Mouse (Mus musculus): ENCODE data around the gene Gm28047. TPM values are rescaled to one million over a fixed set of nuclear protein-coding genes. Genes with fewer than 3 reads are reported as not detected.

Gm28047 gene
- total and polyA plus RNA-seq, 2 experiments from 2014 or later, result 0.74 TPM; not detected in 1

DNA sequence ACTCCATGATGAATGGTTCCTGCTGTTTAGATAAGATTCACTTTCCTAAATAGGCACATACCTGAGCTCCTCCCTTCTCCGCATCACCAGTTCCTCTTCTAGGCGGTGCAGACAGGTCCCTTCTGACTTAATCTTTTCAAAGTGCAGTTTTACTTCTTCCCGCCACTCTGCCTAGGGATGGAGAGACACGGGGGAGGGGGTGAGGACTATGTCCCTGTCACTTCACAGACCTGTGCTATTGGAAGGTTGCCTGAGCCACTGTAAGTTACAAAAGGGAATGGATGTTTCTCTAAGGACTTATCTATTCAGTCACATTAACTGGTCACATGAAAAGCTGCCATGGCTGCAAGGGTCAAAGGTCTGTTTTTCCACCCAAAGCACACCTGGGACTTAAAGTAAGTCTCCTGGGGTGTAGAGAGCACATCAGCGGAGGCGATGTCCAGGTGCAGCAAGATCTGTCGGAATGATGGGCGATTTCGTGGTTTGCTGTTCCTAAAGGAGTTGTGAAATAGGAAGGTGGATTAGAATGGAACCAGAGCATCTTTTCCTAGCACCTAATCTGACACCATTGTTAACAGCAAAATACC, 122.5 kb downstream of the Gm28047 start:
- H3K9ac ChIP-seq, result no peak overlapping the region
- H3K9me3 ChIP-seq (ENCODE audit: low read length), result no peaks in the 10 kb centered on the region
- no peak for DNase-seq
- no peaks in the 10 kb centered on the region for H3K27me3 ChIP-seq (ENCODE audit: insufficient read depth, low read length)
- TF ChIP-seq CTCF (IDR thresholded peaks at IDR 0.05; ENCODE audit: low read depth), result no peak
- peaks cover 86% of the 10 kb centered on the region for H3K36me3 ChIP-seq (ENCODE audit: insufficient read depth)
- H3K4me2 ChIP-seq (ENCODE audit: low read depth), result no peak overlapping the region
- 80% methylated on average over 9 of the region's 9 CpGs for WGBS
- no peak for ATAC-seq
- H3K4me3 ChIP-seq (ENCODE audit: low read depth, low read length), result no peak overlapping the region
- no peak overlapping the region for H3K27ac ChIP-seq (ENCODE audit: low read depth, low read length)
- H3K4me1 ChIP-seq (ENCODE audit: insufficient read depth), result no peaks in the 10 kb centered on the region

DNA sequence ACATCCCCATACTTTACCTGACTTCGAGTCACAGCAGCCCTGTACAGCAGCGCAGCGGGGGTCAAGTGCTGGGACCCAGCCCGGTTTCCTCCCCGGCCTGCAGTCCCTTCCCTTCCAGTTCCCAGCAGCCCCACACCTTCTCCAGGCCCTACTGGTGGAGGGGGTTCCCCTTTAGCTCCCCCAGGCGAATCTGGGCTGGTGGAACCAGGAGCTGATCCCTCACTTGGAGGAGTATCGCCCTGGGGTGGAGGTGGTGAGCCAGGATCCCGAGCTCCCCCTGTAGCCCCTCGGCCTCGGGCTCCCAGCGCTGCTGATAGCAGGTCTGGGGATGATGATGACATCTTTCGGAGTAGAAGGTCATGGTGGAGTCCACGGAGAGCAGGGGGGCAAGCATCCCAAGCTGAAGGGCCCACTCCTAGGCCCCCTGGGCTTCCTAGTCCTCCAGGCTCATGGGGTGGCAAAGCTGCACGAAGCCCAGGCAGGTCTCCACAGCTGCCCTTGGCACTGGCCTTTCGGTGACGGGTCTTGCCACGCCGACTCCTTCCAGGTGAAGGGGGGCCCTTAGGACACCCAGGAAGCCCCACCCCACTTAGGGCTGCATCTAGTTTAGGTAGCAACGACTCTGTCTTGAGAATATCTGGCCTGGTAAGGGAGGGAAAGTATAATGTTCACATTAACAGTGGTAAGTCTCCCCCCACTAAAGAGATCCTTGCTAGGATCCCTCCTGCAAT, 123.6 kb downstream of the Gm28047 start:
- Histone ChIP-seq H3K4me1 (ENCODE audit: insufficient read depth) (no peaks in the 10 kb centered on the region), H3K9ac (no peak overlapping the region), H3K9me3 (ENCODE audit: low read length) (no peaks in the 10 kb centered on the region), H3K4me3 (ENCODE audit: low read depth, low read length) (no peak overlapping the region), H3K27ac (ENCODE audit: low read depth, low read length) (no peak overlapping the region), H3K36me3 (ENCODE audit: insufficient read depth) (peaks cover 86% of the 10 kb centered on the region), H3K4me2 (ENCODE audit: low read depth) (no peak overlapping the region), H3K27me3 (ENCODE audit: insufficient read depth, low read length) (no peaks in the 10 kb centered on the region)
- 90% methylated on average over 19 of the region's 19 CpGs for WGBS
- peak; percentile 21; the same call in 1 of the 2 replicates for ATAC-seq
- DNase-seq, result no peak
- TF ChIP-seq CTCF (IDR thresholded peaks at IDR 0.05; ENCODE audit: low read depth), result no peak

DNA sequence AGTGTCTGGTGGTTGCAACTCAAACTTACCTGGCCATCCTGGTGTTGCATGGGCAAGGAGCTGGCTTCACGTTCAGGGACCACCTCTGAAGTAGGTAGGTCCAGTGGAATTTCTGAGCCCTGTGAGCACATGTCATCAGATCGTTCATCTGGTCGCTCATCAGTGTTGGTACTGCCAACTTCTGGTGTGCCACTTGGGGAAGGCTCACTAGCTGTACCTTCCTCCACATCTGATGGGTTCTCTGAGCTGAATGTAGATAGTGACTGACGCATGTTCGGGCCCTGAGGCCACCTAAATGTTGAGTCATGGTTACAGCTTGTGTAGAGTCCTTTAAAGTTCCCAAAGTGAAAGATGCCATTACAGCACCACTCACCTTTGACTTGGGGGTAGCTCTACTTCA, 124.4 kb downstream of the Gm28047 start:
- H3K36me3 ChIP-seq (ENCODE audit: insufficient read depth), result peaks cover 84% of the 10 kb centered on the region
- no peak for TF ChIP-seq CTCF (IDR thresholded peaks at IDR 0.05; ENCODE audit: low read depth)

DNA sequence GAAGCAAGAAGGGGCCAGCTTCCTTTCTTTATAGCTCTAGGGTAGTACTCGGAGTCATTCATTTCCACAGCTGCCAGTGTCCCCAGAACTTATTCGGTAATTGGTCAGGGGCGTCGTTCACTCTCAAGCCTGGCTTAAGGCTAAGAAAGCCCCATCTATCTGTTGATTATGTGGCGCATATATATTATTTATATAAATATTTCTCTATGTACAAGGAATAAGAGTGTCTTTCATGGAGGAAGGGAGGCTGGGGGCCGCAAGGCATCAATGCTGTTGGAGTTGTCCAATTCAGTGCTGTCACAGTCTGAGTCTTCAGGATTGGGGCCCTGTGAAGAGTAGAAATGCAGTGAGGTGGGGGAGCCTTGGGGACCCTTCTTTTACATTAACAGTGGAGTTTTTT, 125.0 kb downstream of the Gm28047 start:
- H3K4me3 ChIP-seq (ENCODE audit: low read depth, low read length), result no peak overlapping the region
- H3K36me3 ChIP-seq (ENCODE audit: insufficient read depth), result peaks cover 84% of the 10 kb centered on the region
- H3K27me3 ChIP-seq (ENCODE audit: insufficient read depth, low read length), result no peaks in the 10 kb centered on the region
- no peak overlapping the region for H3K9ac ChIP-seq
- no peak for TF ChIP-seq CTCF (IDR thresholded peaks at IDR 0.05; ENCODE audit: low read depth)
- ATAC-seq, result no peak
- H3K4me2 ChIP-seq (ENCODE audit: low read depth), result no peak overlapping the region
- no peaks in the 10 kb centered on the region for H3K9me3 ChIP-seq (ENCODE audit: low read length)
- H3K4me1 ChIP-seq (ENCODE audit: insufficient read depth), result no peaks in the 10 kb centered on the region
- WGBS, result 91% methylated on average over 6 of the region's 6 CpGs
- no peak overlapping the region for H3K27ac ChIP-seq (ENCODE audit: low read depth, low read length)
- no peak for DNase-seq

More for the DNA sequence above, 124.4 kb downstream of the Gm28047 start:
- Histone ChIP-seq H3K4me1 (ENCODE audit: insufficient read depth) (no peaks in the 10 kb centered on the region), H3K4me2 (ENCODE audit: low read depth) (no peak overlapping the region), H3K27ac (ENCODE audit: low read depth, low read length) (no peak overlapping the region), H3K9ac (no peak overlapping the region), H3K9me3 (ENCODE audit: low read length) (no peaks in the 10 kb centered on the region), H3K27me3 (ENCODE audit: insufficient read depth, low read length) (no peaks in the 10 kb centered on the region), H3K4me3 (ENCODE audit: low read depth, low read length) (no peak overlapping the region)
- no peak for DNase-seq
- WGBS, result 90% methylated on average over 5 of the region's 5 CpGs
- no peak for ATAC-seq

DNA sequence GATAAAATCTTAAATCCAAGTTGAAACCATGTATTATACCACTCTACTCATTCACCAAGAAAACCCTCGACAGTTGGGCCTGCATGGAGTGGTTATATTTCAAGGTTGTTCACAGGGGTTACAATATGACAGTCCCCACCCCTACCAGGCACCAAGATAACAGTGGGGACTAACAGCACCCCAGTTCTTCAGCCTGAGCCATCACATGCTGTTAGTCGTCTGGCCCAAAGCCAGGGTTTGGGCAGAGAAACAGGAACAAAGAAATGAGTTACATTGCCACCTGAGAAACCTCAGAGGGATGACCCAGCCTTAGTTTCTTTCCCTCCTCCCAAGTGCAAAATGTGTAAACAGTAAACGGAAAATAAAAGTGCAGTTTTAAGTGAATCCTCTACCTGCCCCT, 125.5 kb downstream of the Gm28047 start:
- no peak overlapping the region for H3K4me2 ChIP-seq (ENCODE audit: low read depth)
- H3K9me3 ChIP-seq (ENCODE audit: low read length), result no peaks in the 10 kb centered on the region
- H3K4me1 ChIP-seq (ENCODE audit: insufficient read depth), result no peaks in the 10 kb centered on the region
- no peak for TF ChIP-seq CTCF (IDR thresholded peaks at IDR 0.05; ENCODE audit: low read depth)
- DNase-seq (no peak), ATAC-seq (no peak)
- 69% methylated on average over 3 of the region's 3 CpGs for WGBS
- no peaks in the 10 kb centered on the region for H3K27me3 ChIP-seq (ENCODE audit: insufficient read depth, low read length)
- H3K27ac ChIP-seq (ENCODE audit: low read depth, low read length), result no peak overlapping the region
- H3K9ac ChIP-seq, result no peak overlapping the region
- peaks cover 82% of the 10 kb centered on the region for H3K36me3 ChIP-seq (ENCODE audit: insufficient read depth)
- H3K4me3 ChIP-seq (ENCODE audit: low read depth, low read length), result no peak overlapping the region

DNA sequence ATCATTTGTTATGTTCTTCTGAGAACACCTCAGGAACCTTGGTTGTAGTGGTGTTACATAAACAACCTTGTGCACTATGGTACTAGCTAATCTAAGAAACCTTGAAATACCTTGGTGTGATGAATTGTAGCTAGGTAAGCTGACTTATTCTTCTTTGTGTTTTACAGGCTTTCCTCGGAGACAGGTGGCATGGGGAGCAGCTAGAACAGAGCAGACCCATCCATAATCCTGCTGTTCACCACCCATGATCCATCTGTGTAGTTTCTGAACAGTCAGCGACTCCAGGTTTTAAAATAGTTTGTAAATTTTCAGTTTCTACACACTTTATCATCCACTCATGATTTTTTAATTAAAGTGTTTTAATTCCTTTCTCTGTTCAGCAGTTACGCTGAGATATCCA, 126.5 kb downstream of the Gm28047 start:
- 77% methylated on average over 3 of the region's 3 CpGs for WGBS
- ATAC-seq, result no peak

DNA sequence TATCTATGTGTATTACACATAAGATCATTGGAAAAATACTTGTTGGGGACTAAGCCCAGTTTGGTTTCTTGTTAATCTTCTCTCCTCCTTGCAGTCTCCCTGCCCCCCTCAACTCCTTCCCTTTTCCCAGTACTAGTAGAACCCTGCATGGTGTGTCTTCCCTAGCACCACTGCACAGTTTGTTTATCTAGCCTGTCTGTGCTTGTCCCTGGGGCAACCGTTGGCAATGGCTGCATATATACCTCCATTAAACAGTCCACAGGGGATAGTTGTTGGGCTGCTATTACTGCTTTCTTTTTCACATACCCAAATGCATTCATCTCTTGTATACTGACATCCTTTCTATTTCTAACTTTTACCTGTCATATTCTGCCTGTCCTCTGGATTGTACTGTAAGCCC, 137.2 kb downstream of the Gm28047 start:
- no peak for TF ChIP-seq CTCF (IDR thresholded peaks at IDR 0.05; ENCODE audit: low read depth)
- Histone ChIP-seq H3K4me3 (ENCODE audit: low read depth, low read length) (no peak overlapping the region), H3K36me3 (ENCODE audit: insufficient read depth) (peaks cover 72% of the 10 kb centered on the region), H3K27ac (ENCODE audit: low read depth, low read length) (no peak overlapping the region), H3K4me1 (ENCODE audit: insufficient read depth) (no peaks in the 10 kb centered on the region), H3K4me2 (ENCODE audit: low read depth) (no peak overlapping the region), H3K27me3 (ENCODE audit: insufficient read depth, low read length) (no peaks in the 10 kb centered on the region), H3K9ac (no peak overlapping the region), H3K9me3 (ENCODE audit: low read length) (no peaks in the 10 kb centered on the region)
- 86% methylated on average over 1 of the region's 1 CpGs for WGBS
- DNase-seq (no peak), ATAC-seq (no peak)

More for the DNA sequence above, 126.5 kb downstream of the Gm28047 start:
- DNase-seq, result no peak
- H3K4me3 ChIP-seq (ENCODE audit: low read depth, low read length), result no peak overlapping the region
- no peaks in the 10 kb centered on the region for H3K9me3 ChIP-seq (ENCODE audit: low read length)
- no peaks in the 10 kb centered on the region for H3K4me1 ChIP-seq (ENCODE audit: insufficient read depth)
- peaks cover 79% of the 10 kb centered on the region for H3K36me3 ChIP-seq (ENCODE audit: insufficient read depth)
- no peaks in the 10 kb centered on the region for H3K27me3 ChIP-seq (ENCODE audit: insufficient read depth, low read length)
- H3K4me2 ChIP-seq (ENCODE audit: low read depth), result no peak overlapping the region
- H3K9ac ChIP-seq, result no peak overlapping the region
- no peak for TF ChIP-seq CTCF (IDR thresholded peaks at IDR 0.05; ENCODE audit: low read depth)
- no peak overlapping the region for H3K27ac ChIP-seq (ENCODE audit: low read depth, low read length)

Measured in forebrain, postnatal 0 days (tissue).